Mouse (Mus musculus) inflammation-experienced regulatory T-cells, adult 16 weeks (primary cell): ENCODE measurements around the gene Olfr747. TPM values are rescaled to one million over a fixed set of nuclear protein-coding genes. Genes with fewer than 3 reads are reported as not detected.

Source experiments
- polyA plus RNA-seq: library from polyadenylated mRNA; unstranded; fragments of 100-300 nt; shearing (Covaris generic); gene quantifications from one replicate; pipeline ENCODE4 v1.2.1, GENCODE M21; 2017

The Olfr747 gene
- not detected for polyA plus RNA-seq

GRCm38 (mm10) chr14:50693106-50693505, at the start of gene Olfr747:
TSS of gene Olfr747 (minus strand) at chr14:50693206.

GRCm38 (mm10) chr14:50707073-50707472, 14.1 kb upstream of the Olfr747 start, which contains the start of gene Olfr748:
TSS of gene Olfr748 (plus strand) at chr14:50707373.

GRCm38 (mm10) chr14:50646783-50647182, 46.2 kb downstream of the Olfr747 start, which contains the start of gene Olfr746:
TSS of gene Olfr746 (plus strand) at chr14:50647083.

GRCm38 (mm10) chr14:50639088-50639487, 53.9 kb downstream of the Olfr747 start, which contains the start of gene Olfr745:
TSS of gene Olfr745 (plus strand) at chr14:50639388.

Other genes with a start within 250 kb of the Olfr747 start
- not detected for gene Olfr740, start 247.7 kb downstream of the Olfr747 start, polyA plus RNA-seq
- not detected for gene Olfr741, start 220.5 kb downstream of the Olfr747 start, polyA plus RNA-seq
- not detected for gene Olfr742, start 189.6 kb downstream of the Olfr747 start, polyA plus RNA-seq
- not detected for gene Olfr743, start 171.4 kb downstream of the Olfr747 start, polyA plus RNA-seq
- gene Olfr744, start 78.3 kb downstream of the Olfr747 start, polyA plus RNA-seq: not detected
- not detected for gene Olfr745, start 53.8 kb downstream of the Olfr747 start, polyA plus RNA-seq
- gene Olfr746, start 46.1 kb downstream of the Olfr747 start, polyA plus RNA-seq: not detected
- not detected for gene Olfr748, start 14.2 kb upstream of the Olfr747 start, polyA plus RNA-seq
- not detected for gene Olfr749, start 51.9 kb upstream of the Olfr747 start, polyA plus RNA-seq
- gene Ttc5, start 92.3 kb upstream of the Olfr747 start, polyA plus RNA-seq: 141 TPM
- not detected for gene Ccnb1ip1, start 114.5 kb upstream of the Olfr747 start, polyA plus RNA-seq
- 77.0 TPM for gene Parp2, start 114.6 kb upstream of the Olfr747 start, polyA plus RNA-seq
- gene Tep1, start 177.4 kb upstream of the Olfr747 start, polyA plus RNA-seq: 26.3 TPM
- gene Klhl33, start 204.3 kb upstream of the Olfr747 start, polyA plus RNA-seq: not detected
- gene Osgep, start 231.7 kb upstream of the Olfr747 start, polyA plus RNA-seq: 123 TPM
- gene Apex1, start 231.8 kb upstream of the Olfr747 start, polyA plus RNA-seq: 66.0 TPM
- 17.4 TPM for gene Pip4p1, start 237.7 kb upstream of the Olfr747 start, polyA plus RNA-seq
- gene Pnp, start 237.9 kb upstream of the Olfr747 start, polyA plus RNA-seq: 72.3 TPM